Mouse (Mus musculus) thymus, postnatal 25 days (tissue): Measurements from ENCODE around the gene Cpm.

ENCODE experiments used
- DNase-seq: peaks from one replicate; pipeline ENCODE4 v3.0.0; 2022

Cpm gene

GRCm38 (mm10) chr10:117620934-117621501, 8.3 kb upstream of the Cpm start:
- no peak for DNase-seq

- no peak for DNase-seq
These were observed 7.4 kb upstream of the Cpm start for GRCm38 (mm10) chr10:117621616-117622533.

- DNase-seq: no peak
These were observed 5.9 kb upstream of the Cpm start for GRCm38 (mm10) chr10:117623358-117623757.

GRCm38 (mm10) chr10:117624222-117624621, 5.1 kb upstream of the Cpm start:
- DNase-seq: no peak

- no peak for DNase-seq
These were observed 4.4 kb upstream of the Cpm start for GRCm38 (mm10) chr10:117624655-117625497.

- no peak for DNase-seq
These were observed 3.6 kb upstream of the Cpm start for GRCm38 (mm10) chr10:117625500-117626296.

- no peak for DNase-seq
These were observed 3.0 kb upstream of the Cpm start for GRCm38 (mm10) chr10:117626297-117626613.

GRCm38 (mm10) chr10:117626840-117627615, 2.3 kb upstream of the Cpm start:
- DNase-seq: no peak

- DNase-seq: peak; percentile 64
These were observed 1.7 kb upstream of the Cpm start for GRCm38 (mm10) chr10:117627616-117627930.

GRCm38 (mm10) chr10:117627949-117628348, 1.4 kb upstream of the Cpm start:
- DNase-seq: no peak

- no peak for DNase-seq
These were observed 734 bp upstream of the Cpm start for GRCm38 (mm10) chr10:117628363-117629168.

GRCm38 (mm10) chr10:117630176-117630575, 876 bp downstream of the Cpm start:
- DNase-seq: no peak

GRCm38 (mm10) chr10:117630810-117631209, 1.5 kb downstream of the Cpm start:
- DNase-seq: no peak

GRCm38 (mm10) chr10:117631562-117632259, 2.4 kb downstream of the Cpm start:
- no peak for DNase-seq

GRCm38 (mm10) chr10:117632394-117632793, 3.1 kb downstream of the Cpm start:
- no peak for DNase-seq

- no peak for DNase-seq
These were observed 4.4 kb downstream of the Cpm start for GRCm38 (mm10) chr10:117633564-117634208.

GRCm38 (mm10) chr10:117634323-117635030, 5.2 kb downstream of the Cpm start:
- DNase-seq: no peak

- DNase-seq: no peak
These were observed 5.9 kb downstream of the Cpm start for GRCm38 (mm10) chr10:117635078-117635771.
